Mouse (Mus musculus): ENCODE data around the gene Mtif3. TPM values are rescaled to one million over a fixed set of nuclear protein-coding genes. Genes with fewer than 3 reads are reported as not detected.
A peak's percentile ranks its signal among the peaks of the same experiment; 100 is the strongest.

Mtif3 gene
- polyA plus RNA-seq, 1 experiment from 2014 or later = 12.5 TPM

GRCm38 (mm10) chr5:146916273-146916672 lies 47.3 kb downstream of the Mtif3 start:
- TF ChIP-seq CTCF (IDR thresholded peaks at IDR 0.05; ENCODE audit: low read depth) = peak; percentile 20
- TF ChIP-seq EP300 (IDR thresholded peaks at IDR 0.05; ENCODE audit: low read depth) = no peak
- Histone ChIP-seq H3K4me2 (ENCODE audit: low read depth, low read length) (no peak overlapping the region), H3K9me3 (ENCODE audit: low read length) (no peaks in the 10 kb centered on the region), H3K9ac (replicated peaks) (no peak overlapping the region), H3K27ac (ENCODE audit: low read depth) (no peak overlapping the region), H3K36me3 (replicated peaks; ENCODE audit: insufficient read depth, low read length) (no peaks in the 10 kb centered on the region), H3K4me3 (ENCODE audit: low read depth, low read length) (no peak overlapping the region), H3K27me3 (ENCODE audit: insufficient read depth, low read length) (no peaks in the 10 kb centered on the region), H3K4me1 (ENCODE audit: insufficient read depth) (peaks cover 10% of the 10 kb centered on the region)
- WGBS (ENCODE audit: insufficient replicate concordance) = 69% methylated on average over 8 of the region's 8 CpGs
- ATAC-seq = no peak
- DNase-seq = no peak

- Histone ChIP-seq H3K9me3 (ENCODE audit: low read length) (no peaks in the 10 kb centered on the region), H3K9ac (replicated peaks) (no peak overlapping the region), H3K4me3 (ENCODE audit: low read depth, low read length) (no peak overlapping the region), H3K36me3 (replicated peaks; ENCODE audit: insufficient read depth, low read length) (no peaks in the 10 kb centered on the region), H3K4me2 (ENCODE audit: low read depth, low read length) (no peak overlapping the region), H3K27ac (ENCODE audit: low read depth) (peak overlapping the region; percentile 55; the same call in 1 of the 2 replicates), H3K27me3 (ENCODE audit: insufficient read depth, low read length) (no peaks in the 10 kb centered on the region), H3K4me1 (ENCODE audit: insufficient read depth) (peaks cover 6% of the 10 kb centered on the region; the same call in 1 of the 2 replicates)
- 21% methylated on average over 9 of the region's 9 CpGs for WGBS (ENCODE audit: insufficient replicate concordance)
- ATAC-seq (peak; percentile 86), DNase-seq (peak; percentile 79)
- TF ChIP-seq CTCF (IDR thresholded peaks at IDR 0.05; ENCODE audit: low read depth) (peak; percentile 85), EP300 (IDR thresholded peaks at IDR 0.05; ENCODE audit: low read depth) (no peak)
Measured at GRCm38 (mm10) chr5:146914088-146914766, 49.4 kb downstream of the Mtif3 start.

GRCm38 (mm10) chr5:146913355-146913754 lies 50.2 kb downstream of the Mtif3 start:
- TF ChIP-seq EP300 (IDR thresholded peaks at IDR 0.05; ENCODE audit: low read depth) (no peak), CTCF (IDR thresholded peaks at IDR 0.05; ENCODE audit: low read depth) (no peak)
- peak overlapping the region; percentile 55; the same call in 1 of the 2 replicates for H3K27ac ChIP-seq (ENCODE audit: low read depth)
- DNase-seq (no peak), ATAC-seq (no peak)
- H3K4me3 ChIP-seq (ENCODE audit: low read depth, low read length) = no peak overlapping the region
- no peaks in the 10 kb centered on the region for H3K27me3 ChIP-seq (ENCODE audit: insufficient read depth, low read length)
- no peak overlapping the region for H3K9ac ChIP-seq (replicated peaks)
- H3K4me2 ChIP-seq (ENCODE audit: low read depth, low read length) = no peak overlapping the region
- no peaks in the 10 kb centered on the region for H3K36me3 ChIP-seq (replicated peaks; ENCODE audit: insufficient read depth, low read length)
- H3K4me1 ChIP-seq (ENCODE audit: insufficient read depth) = peaks cover 8% of the 10 kb centered on the region
- 75% methylated on average over 7 of the region's 7 CpGs for WGBS (ENCODE audit: insufficient replicate concordance)
- no peaks in the 10 kb centered on the region for H3K9me3 ChIP-seq (ENCODE audit: low read length)

GRCm38 (mm10) chr5:146912206-146912605 lies 51.4 kb downstream of the Mtif3 start:
- no peak overlapping the region for H3K9ac ChIP-seq (replicated peaks)
- DNase-seq = peak; percentile 66
- H3K4me3 ChIP-seq (ENCODE audit: low read depth, low read length) = no peak overlapping the region
- no peaks in the 10 kb centered on the region for H3K9me3 ChIP-seq (ENCODE audit: low read length)
- no peaks in the 10 kb centered on the region for H3K36me3 ChIP-seq (replicated peaks; ENCODE audit: insufficient read depth, low read length)
- peaks cover 10% of the 10 kb centered on the region for H3K4me1 ChIP-seq (ENCODE audit: insufficient read depth)
- H3K27me3 ChIP-seq (ENCODE audit: insufficient read depth, low read length) = no peaks in the 10 kb centered on the region
- peak; percentile 80 for ATAC-seq
- TF ChIP-seq CTCF (IDR thresholded peaks at IDR 0.05; ENCODE audit: low read depth) = no peak
- TF ChIP-seq EP300 (IDR thresholded peaks at IDR 0.05; ENCODE audit: low read depth) = no peak
- H3K4me2 ChIP-seq (ENCODE audit: low read depth, low read length) = 0 out of 2 replicates have a peak overlapping the region, but pooled peaks have one; percentile 2
- 11% methylated on average over 9 of the region's 9 CpGs for WGBS (ENCODE audit: insufficient replicate concordance)
- H3K27ac ChIP-seq (ENCODE audit: low read depth) = peak overlapping the region; percentile 76

GRCm38 (mm10) chr5:146908629-146909028 lies 55.0 kb downstream of the Mtif3 start:
- 43% methylated on average over 11 of the region's 11 CpGs for WGBS (ENCODE audit: insufficient replicate concordance)
- Histone ChIP-seq H3K36me3 (replicated peaks; ENCODE audit: insufficient read depth, low read length) (no peaks in the 10 kb centered on the region), H3K4me1 (ENCODE audit: insufficient read depth) (peaks cover 10% of the 10 kb centered on the region), H3K9ac (replicated peaks) (no peak overlapping the region), H3K4me2 (ENCODE audit: low read depth, low read length) (no peak overlapping the region), H3K27me3 (ENCODE audit: insufficient read depth, low read length) (no peaks in the 10 kb centered on the region), H3K9me3 (ENCODE audit: low read length) (no peaks in the 10 kb centered on the region), H3K4me3 (ENCODE audit: low read depth, low read length) (no peak overlapping the region), H3K27ac (ENCODE audit: low read depth) (no peak overlapping the region)
- TF ChIP-seq EP300 (IDR thresholded peaks at IDR 0.05; ENCODE audit: low read depth) (no peak), CTCF (IDR thresholded peaks at IDR 0.05; ENCODE audit: low read depth) (peak; percentile 55)
- ATAC-seq (peak; percentile 19; the same call in 1 of the 2 replicates), DNase-seq (peak; percentile 55)

GRCm38 (mm10) chr5:146907533-146907932 lies 56.1 kb downstream of the Mtif3 start:
- H3K4me3 ChIP-seq (ENCODE audit: low read depth, low read length) = no peak overlapping the region
- no peak overlapping the region for H3K9ac ChIP-seq (replicated peaks)
- 56% methylated on average over 5 of the region's 5 CpGs for WGBS (ENCODE audit: insufficient replicate concordance)
- no peaks in the 10 kb centered on the region for H3K9me3 ChIP-seq (ENCODE audit: low read length)
- H3K4me2 ChIP-seq (ENCODE audit: low read depth, low read length) = no peak overlapping the region
- peaks cover 7% of the 10 kb centered on the region for H3K4me1 ChIP-seq (ENCODE audit: insufficient read depth)
- H3K27me3 ChIP-seq (ENCODE audit: insufficient read depth, low read length) = no peaks in the 10 kb centered on the region
- TF ChIP-seq EP300 (IDR thresholded peaks at IDR 0.05; ENCODE audit: low read depth) (no peak), CTCF (IDR thresholded peaks at IDR 0.05; ENCODE audit: low read depth) (no peak)
- DNase-seq (no peak), ATAC-seq (no peak)
- no peak overlapping the region for H3K27ac ChIP-seq (ENCODE audit: low read depth)
- H3K36me3 ChIP-seq (replicated peaks; ENCODE audit: insufficient read depth, low read length) = no peaks in the 10 kb centered on the region
